Mouse (Mus musculus) ES-CJ7 (cell line): ENCODE data around the gene Tm4sf4.

Experiments used
- DNase-seq: peaks from one replicate; pipeline ENCODE4 v3.0.0; 2011; ENCODE audit warnings: low read depth, low spot score

Tm4sf4 gene

DNA sequence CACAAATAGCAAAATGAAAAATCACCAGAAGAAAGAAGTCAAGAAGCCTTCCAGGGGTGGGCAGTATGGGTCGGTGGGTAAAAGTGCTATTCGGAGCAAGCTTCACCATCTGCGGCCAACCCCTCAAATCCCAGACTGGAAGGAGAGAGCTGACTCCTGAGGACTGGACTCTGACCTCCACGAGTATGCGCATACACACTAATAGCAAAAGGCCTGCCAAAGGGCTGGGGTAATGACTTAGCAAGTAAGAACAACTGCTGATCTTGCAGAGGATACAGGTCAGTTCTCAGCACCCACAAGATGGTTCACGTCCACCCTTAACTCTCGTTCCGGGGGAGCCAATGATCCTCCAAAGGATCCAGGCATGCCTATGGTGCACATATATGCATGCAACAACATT lies 49.3 kb downstream of the Tm4sf4 start:
- DNase-seq = no peak

DNA sequence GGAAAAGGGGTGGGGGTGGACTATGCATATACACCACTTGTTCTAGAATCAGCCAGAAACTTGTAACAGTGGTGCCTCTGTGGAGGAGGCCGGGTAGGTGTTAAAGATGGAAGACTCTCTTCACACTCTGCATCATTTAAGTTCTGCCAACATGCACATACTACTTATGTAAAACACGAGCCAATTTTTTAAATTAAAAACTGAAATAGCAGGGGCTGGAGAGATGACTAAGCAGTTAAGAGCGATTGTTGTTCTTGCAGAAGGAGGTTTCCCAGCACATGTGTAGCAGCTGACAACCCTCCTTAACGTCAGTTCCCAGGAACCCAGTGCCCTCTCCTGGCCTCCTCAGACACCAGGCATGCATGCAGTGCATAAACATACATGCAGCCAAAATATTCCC lies 55.5 kb downstream of the Tm4sf4 start:
- no peak for DNase-seq

DNA sequence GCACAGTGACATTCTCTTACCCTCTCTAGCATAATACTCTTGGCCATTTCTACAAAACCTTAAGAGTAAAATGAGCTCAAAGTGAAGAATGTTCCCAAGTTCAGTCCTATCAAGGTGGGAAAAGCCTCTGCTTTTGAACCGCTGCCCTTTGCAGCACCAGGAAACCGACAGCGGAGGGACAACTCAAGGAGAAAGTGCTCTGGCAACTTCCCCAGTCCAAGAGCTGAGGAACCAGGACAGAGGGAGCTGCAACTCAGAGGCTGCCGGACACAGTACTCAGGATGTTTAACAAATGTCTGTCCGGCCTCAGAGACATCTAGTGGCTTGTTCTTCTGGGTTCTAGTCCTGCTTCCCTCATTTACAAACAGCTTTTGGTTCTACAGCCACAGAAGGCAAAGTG lies 56.9 kb downstream of the Tm4sf4 start:
- no peak for DNase-seq

DNA sequence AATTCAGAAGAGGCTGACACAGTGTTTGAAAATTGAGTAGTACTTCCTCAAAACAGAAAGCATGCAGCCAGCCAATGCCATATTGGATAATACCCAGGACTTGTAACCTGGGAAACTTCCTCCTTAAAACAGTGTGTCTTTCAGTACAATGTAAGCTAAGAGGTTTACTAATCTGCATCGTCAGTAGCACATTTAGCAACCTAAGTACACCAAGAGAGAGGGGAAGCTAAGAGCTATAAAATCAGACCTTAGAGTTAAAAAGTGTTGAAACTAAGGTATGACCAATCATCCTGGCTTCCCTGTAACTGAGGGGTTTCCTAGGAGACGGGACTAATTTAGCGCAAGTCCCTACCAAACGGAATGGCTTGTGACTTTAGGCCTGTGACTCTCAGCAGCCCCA lies 61.0 kb downstream of the Tm4sf4 start:
- no peak for DNase-seq

GRCm38 (mm10) chr3:57487455-57488153 lies 62.5 kb downstream of the Tm4sf4 start:
- no peak for DNase-seq
